Mouse (Mus musculus): Measurements from ENCODE around the gene Csnka2ip. TPM values are rescaled to one million over a fixed set of nuclear protein-coding genes. Genes with fewer than 3 reads are reported as not detected.

Csnka2ip gene
- polyA plus RNA-seq, 1 experiment = not detected

- Histone ChIP-seq H3K4me1 (ENCODE audit: control insufficient read depth, insufficient read depth, insufficient read length, low read length) (no peaks in the 10 kb centered on the region), H3K36me3 (ENCODE audit: control insufficient read depth, insufficient read depth, low read length) (no peaks in the 10 kb centered on the region), H3K4me3 (ENCODE audit: low read depth, low read length) (no peak overlapping the region), H3K27ac (ENCODE audit: insufficient read depth, low read depth, low read length) (no peak overlapping the region), H3K27me3 (ENCODE audit: control insufficient read depth, insufficient read depth, low read length) (no peaks in the 10 kb centered on the region)
- WGBS = 58% methylated on average over 2 of the region's 2 CpGs
- TF ChIP-seq CTCF (IDR thresholded peaks at IDR 0.05; ENCODE audit: extremely low read depth, insufficient read length, insufficient replicate concordance, low read depth, low read length) = no peak
- no peak for TF ChIP-seq POLR2A (IDR thresholded peaks at IDR 0.05; ENCODE audit: low read depth, low read length)
Observed at GRCm38 (mm10) chr16:64586825-64587224, 15.4 kb downstream of the Csnka2ip start.

GRCm38 (mm10) chr16:64586262-64586619 is 16.0 kb downstream of the Csnka2ip start:
- Histone ChIP-seq H3K27ac (ENCODE audit: insufficient read depth, low read depth, low read length) (no peak overlapping the region), H3K27me3 (ENCODE audit: control insufficient read depth, insufficient read depth, low read length) (no peaks in the 10 kb centered on the region), H3K36me3 (ENCODE audit: control insufficient read depth, insufficient read depth, low read length) (no peaks in the 10 kb centered on the region), H3K4me1 (ENCODE audit: control insufficient read depth, insufficient read depth, insufficient read length, low read length) (no peaks in the 10 kb centered on the region), H3K4me3 (ENCODE audit: low read depth, low read length) (no peak overlapping the region)
- 73% methylated on average over 4 of the region's 4 CpGs for WGBS
- no peak for TF ChIP-seq POLR2A (IDR thresholded peaks at IDR 0.05; ENCODE audit: low read depth, low read length)
- TF ChIP-seq CTCF (IDR thresholded peaks at IDR 0.05; ENCODE audit: extremely low read depth, insufficient read length, insufficient replicate concordance, low read depth, low read length) = no peak

- Histone ChIP-seq H3K4me3 (ENCODE audit: low read depth, low read length) (no peak overlapping the region), H3K27me3 (ENCODE audit: control insufficient read depth, insufficient read depth, low read length) (no peaks in the 10 kb centered on the region), H3K36me3 (ENCODE audit: control insufficient read depth, insufficient read depth, low read length) (no peaks in the 10 kb centered on the region), H3K4me1 (ENCODE audit: control insufficient read depth, insufficient read depth, insufficient read length, low read length) (no peaks in the 10 kb centered on the region), H3K27ac (ENCODE audit: insufficient read depth, low read depth, low read length) (no peak overlapping the region)
- no peak for TF ChIP-seq POLR2A (IDR thresholded peaks at IDR 0.05; ENCODE audit: low read depth, low read length)
- TF ChIP-seq CTCF (IDR thresholded peaks at IDR 0.05; ENCODE audit: extremely low read depth, insufficient read length, insufficient replicate concordance, low read depth, low read length) = no peak
- WGBS = 75% methylated on average over 8 of the region's 8 CpGs
Observed at GRCm38 (mm10) chr16:64585599-64586261, 16.5 kb downstream of the Csnka2ip start.

GRCm38 (mm10) chr16:64584591-64584990 is 17.6 kb downstream of the Csnka2ip start:
- TF ChIP-seq CTCF (IDR thresholded peaks at IDR 0.05; ENCODE audit: extremely low read depth, insufficient read length, insufficient replicate concordance, low read depth, low read length) (no peak), POLR2A (IDR thresholded peaks at IDR 0.05; ENCODE audit: low read depth, low read length) (no peak)
- H3K27ac ChIP-seq (ENCODE audit: insufficient read depth, low read depth, low read length) = no peak overlapping the region
- 71% methylated on average over 4 of the region's 4 CpGs for WGBS
- no peaks in the 10 kb centered on the region for H3K36me3 ChIP-seq (ENCODE audit: control insufficient read depth, insufficient read depth, low read length)
- H3K4me1 ChIP-seq (ENCODE audit: control insufficient read depth, insufficient read depth, insufficient read length, low read length) = no peaks in the 10 kb centered on the region
- no peak overlapping the region for H3K4me3 ChIP-seq (ENCODE audit: low read depth, low read length)
- no peaks in the 10 kb centered on the region for H3K27me3 ChIP-seq (ENCODE audit: control insufficient read depth, insufficient read depth, low read length)

GRCm38 (mm10) chr16:64583406-64583805 is 18.8 kb downstream of the Csnka2ip start:
- H3K27me3 ChIP-seq (ENCODE audit: control insufficient read depth, insufficient read depth, low read length) = no peaks in the 10 kb centered on the region
- H3K4me3 ChIP-seq (ENCODE audit: low read depth, low read length) = no peak overlapping the region
- H3K4me1 ChIP-seq (ENCODE audit: control insufficient read depth, insufficient read depth, insufficient read length, low read length) = no peaks in the 10 kb centered on the region
- 49% methylated on average over 3 of the region's 3 CpGs for WGBS
- H3K27ac ChIP-seq (ENCODE audit: insufficient read depth, low read depth, low read length) = no peak overlapping the region
- TF ChIP-seq POLR2A (IDR thresholded peaks at IDR 0.05; ENCODE audit: low read depth, low read length) = no peak
- TF ChIP-seq CTCF (IDR thresholded peaks at IDR 0.05; ENCODE audit: extremely low read depth, insufficient read length, insufficient replicate concordance, low read depth, low read length) = no peak
- no peaks in the 10 kb centered on the region for H3K36me3 ChIP-seq (ENCODE audit: control insufficient read depth, insufficient read depth, low read length)

GRCm38 (mm10) chr16:64569496-64569895 is 32.7 kb downstream of the Csnka2ip start:
- no peak overlapping the region for H3K27ac ChIP-seq (ENCODE audit: insufficient read depth, low read depth, low read length)
- no peak for TF ChIP-seq POLR2A (IDR thresholded peaks at IDR 0.05; ENCODE audit: low read depth, low read length)
- no peaks in the 10 kb centered on the region for H3K4me1 ChIP-seq (ENCODE audit: control insufficient read depth, insufficient read depth, insufficient read length, low read length)
- H3K4me3 ChIP-seq (ENCODE audit: low read depth, low read length) = no peak overlapping the region
- no peaks in the 10 kb centered on the region; the same call in 1 of the 2 replicates for H3K27me3 ChIP-seq (ENCODE audit: control insufficient read depth, insufficient read depth, low read length)
- 85% methylated on average over 8 of the region's 8 CpGs for WGBS
- H3K36me3 ChIP-seq (ENCODE audit: control insufficient read depth, insufficient read depth, low read length) = no peaks in the 10 kb centered on the region

GRCm38 (mm10) chr16:64563081-64563480 is 39.1 kb downstream of the Csnka2ip start:
- Histone ChIP-seq H3K4me1 (ENCODE audit: control insufficient read depth, insufficient read depth, insufficient read length, low read length) (no peaks in the 10 kb centered on the region), H3K4me3 (ENCODE audit: low read depth, low read length) (no peak overlapping the region), H3K27me3 (ENCODE audit: control insufficient read depth, insufficient read depth, low read length) (no peaks in the 10 kb centered on the region; the same call in 1 of the 2 replicates), H3K27ac (ENCODE audit: insufficient read depth, low read depth, low read length) (no peak overlapping the region), H3K36me3 (ENCODE audit: control insufficient read depth, insufficient read depth, low read length) (no peaks in the 10 kb centered on the region)
- TF ChIP-seq POLR2A (IDR thresholded peaks at IDR 0.05; ENCODE audit: low read depth, low read length) (no peak), CTCF (IDR thresholded peaks at IDR 0.05; ENCODE audit: extremely low read depth, insufficient read length, insufficient replicate concordance, low read depth, low read length) (no peak)
- 46% methylated on average over 1 of the region's 1 CpGs for WGBS
